In genomic region chr5:116322365-116323027, GRCm38 (mm10) we compare ENCODE assay signal across 8 mouse cellular contexts. TPM values are rescaled to one million over a fixed set of nuclear protein-coding genes. Genes with fewer than 3 reads are reported as not detected.
DNase-seq lines count a peak whose midpoint lies in the region.

No protein-coding gene starts in this region.

- intact Hi-C loops in left cerebral cortex, postnatal 4 days (cut with DNase I) = no loop called here

- peak; percentile 18 for DNase-seq in adrenal gland, adult 8-10 months
- DNase-seq in adrenal gland, postnatal 25 days = no peak
- peak; percentile 60 for DNase-seq in forelimb bud, embryonic 11.5 days (ENCODE audit: low read depth, low spot score)
- peak; percentile 50 for DNase-seq in left cerebral cortex, postnatal 4 days
- peak; percentile 16 to 19 for DNase-seq in right cerebral cortex, adult 2 months (ENCODE audit: low spot score in 2 of 2)
- DNase-seq in kidney, adult 18-20 months = no peak
- DNase-seq in cerebellum, adult 18-20 months = no peak
- no peak for DNase-seq in thymus, adult 18-20 months

RNA-seq across cellular contexts. Expression of gene Ccdc60, which starts 33.7 kb away (rescaled TPM):
- total RNA-seq in adrenal gland, adult 8-10 months (2022) = not detected
- not detected in 2 replicates for total RNA-seq in adrenal gland, postnatal 25 days (2021)
- under 1 TPM; 0.42 to 0.44 TPM for total RNA-seq in left cerebral cortex, postnatal 4 days (2021)

Comparison
In these comparisons a context has a peak if more than half of its experiments do, and no peak if none do; other contexts are left out.
1. DNase-seq: peak in adrenal gland, adult 8-10 months (single experiment), forelimb bud, embryonic 11.5 days (single experiment), left cerebral cortex, postnatal 4 days (single experiment) and right cerebral cortex, adult 2 months (2 of 2); none in adrenal gland, postnatal 25 days (single experiment), kidney, adult 18-20 months (single experiment), cerebellum, adult 18-20 months (0 of 2) and thymus, adult 18-20 months (0 of 2).